Mouse (Mus musculus): ENCODE measurements around the gene Cd300ld.
"Not testable (repeated sequence)": the region's sequence is repeated elsewhere in the genome, so short reads cannot be mapped to it uniquely, and the experiment has no call there.

Gene Cd300ld

DNA sequence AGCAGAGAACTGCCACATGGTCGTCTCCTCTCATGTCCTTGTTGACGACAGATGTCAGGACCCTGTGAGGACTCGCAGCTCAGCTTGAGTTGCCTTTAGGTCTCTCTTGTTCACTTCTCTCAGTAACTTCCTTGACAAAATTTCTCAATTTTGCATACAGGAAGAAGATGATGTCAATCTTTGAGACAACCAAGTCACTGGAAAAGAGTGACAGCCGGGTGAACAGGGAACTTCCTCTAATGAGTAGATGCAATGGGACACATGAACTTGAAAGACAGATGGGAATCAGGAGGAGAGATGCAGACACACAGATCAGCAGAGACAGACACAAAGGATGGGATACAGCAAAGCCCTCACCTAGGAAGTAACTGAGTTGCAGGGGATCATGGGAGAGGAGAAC lies at the start of gene Cd300ld:
Cd300ld (minus strand) TSS at position 130 of the 400 bp plus-strand sequence.
- no peak for DNase-seq (ENCODE audit: inconsistent ontology term)

DNA sequence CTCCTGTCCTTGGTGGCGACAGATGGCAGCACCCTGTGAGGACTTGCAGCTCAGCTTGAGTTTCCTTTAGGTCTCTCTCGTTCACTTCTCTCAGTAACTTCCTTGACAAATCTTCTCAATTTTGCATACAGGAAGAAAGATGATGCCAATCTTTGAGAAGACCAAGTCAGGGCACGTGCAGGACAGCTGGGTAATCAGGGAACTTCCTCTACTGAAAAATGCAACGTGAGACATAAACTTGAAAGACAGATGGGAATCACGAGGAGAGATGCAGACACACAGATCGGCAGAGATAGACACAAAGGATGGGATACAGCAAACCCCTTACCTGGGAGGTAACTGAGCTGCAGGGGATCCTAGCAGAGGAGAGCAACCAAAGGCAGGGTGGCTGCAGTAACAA lies 47.9 kb upstream of the Cd300ld start, which contains the start of gene Cd300ld5:
Cd300ld5 (minus strand) TSS at position 101 of the 400 bp plus-strand sequence.
- not testable (repeated sequence) for DNase-seq (ENCODE audit: inconsistent ontology term)

DNA sequence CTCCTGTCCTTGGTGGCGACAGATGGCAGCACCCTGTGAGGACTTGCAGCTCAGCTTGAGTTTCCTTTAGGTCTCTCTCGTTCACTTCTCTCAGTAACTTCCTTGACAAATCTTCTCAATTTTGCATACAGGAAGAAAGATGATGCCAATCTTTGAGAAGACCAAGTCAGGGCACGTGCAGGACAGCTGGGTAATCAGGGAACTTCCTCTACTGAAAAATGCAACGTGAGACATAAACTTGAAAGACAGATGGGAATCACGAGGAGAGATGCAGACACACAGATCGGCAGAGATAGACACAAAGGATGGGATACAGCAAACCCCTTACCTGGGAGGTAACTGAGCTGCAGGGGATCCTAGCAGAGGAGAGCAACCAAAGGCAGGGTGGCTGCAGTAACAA lies 37.2 kb upstream of the Cd300ld start, which contains the start of gene Cd300ld4:
Cd300ld4 (minus strand) TSS at position 101 of the 400 bp plus-strand sequence.
- DNase-seq (ENCODE audit: inconsistent ontology term): not testable (repeated sequence)

DNA sequence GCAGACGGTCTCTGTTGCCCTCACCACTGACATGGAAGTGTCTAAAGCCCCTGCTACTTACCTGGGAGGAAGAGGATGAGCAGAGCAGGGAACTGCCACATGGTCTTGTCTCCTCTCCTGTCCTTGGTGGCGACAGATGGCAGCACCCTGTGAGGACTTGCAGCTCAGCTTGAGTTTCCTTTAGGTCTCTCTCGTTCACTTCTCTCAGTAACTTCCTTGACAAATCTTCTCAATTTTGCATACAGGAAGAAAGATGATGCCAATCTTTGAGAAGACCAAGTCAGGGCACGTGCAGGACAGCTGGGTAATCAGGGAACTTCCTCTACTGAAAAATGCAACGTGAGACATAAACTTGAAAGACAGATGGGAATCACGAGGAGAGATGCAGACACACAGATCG lies 26.4 kb upstream of the Cd300ld start, which contains the start of gene Cd300ld2:
Cd300ld2 (minus strand) TSS at position 101 of the 400 bp plus-strand sequence.
- not testable (repeated sequence) for DNase-seq (ENCODE audit: inconsistent ontology term)

DNA sequence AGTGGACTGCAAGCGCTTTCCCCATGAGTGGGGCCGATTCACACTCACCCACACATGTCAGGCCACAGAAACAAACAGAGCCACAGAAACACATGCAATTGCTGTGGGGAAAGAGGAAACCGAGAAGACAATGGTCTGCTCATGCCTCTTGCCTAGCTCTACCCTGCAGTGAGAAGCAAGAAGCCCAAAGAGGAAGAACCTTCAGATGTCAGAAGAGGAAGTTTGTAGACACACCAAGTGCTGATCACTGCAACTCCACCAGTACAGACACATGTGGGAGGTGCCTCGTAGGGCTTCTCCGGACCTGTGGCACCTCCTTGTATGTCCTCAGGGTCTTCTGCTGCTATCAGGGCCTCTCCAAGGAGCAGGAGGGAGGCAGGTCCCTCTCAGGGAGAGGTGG lies 14.3 kb upstream of the Cd300ld start:
- no peak for DNase-seq (ENCODE audit: inconsistent ontology term)

DNA sequence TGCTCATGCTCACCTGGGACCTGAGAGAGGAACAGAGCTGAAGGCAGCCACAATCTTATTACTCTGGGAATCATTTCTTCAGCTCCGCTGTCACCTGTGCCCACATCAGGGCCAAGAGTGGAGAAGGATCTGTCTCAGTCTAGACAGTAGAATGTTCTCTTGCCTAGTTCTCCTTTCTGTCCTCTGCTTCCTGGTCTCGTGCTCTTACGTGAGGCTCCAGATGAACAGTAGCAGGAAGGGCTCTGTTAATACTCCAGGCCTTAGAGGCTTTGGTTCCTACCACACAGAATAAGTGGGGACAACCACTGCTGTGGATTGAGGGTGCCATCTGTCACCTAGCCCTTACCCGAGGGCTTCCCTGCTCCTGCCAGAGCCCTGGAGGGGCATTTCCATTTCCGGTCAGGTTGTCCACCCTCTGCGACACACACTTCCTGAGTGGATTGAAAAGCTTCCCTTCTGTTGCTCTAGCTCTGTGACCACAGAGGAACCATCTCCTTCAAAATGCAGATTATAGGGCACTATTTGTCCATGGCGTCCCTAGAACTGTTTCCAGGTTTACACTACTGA lies 11.8 kb upstream of the Cd300ld start, which contains the start of gene Cd300c2:
Cd300c2 (minus strand) TSS at position 407 of the 567 bp plus-strand sequence.
- DNase-seq (ENCODE audit: inconsistent ontology term): no peak

DNA sequence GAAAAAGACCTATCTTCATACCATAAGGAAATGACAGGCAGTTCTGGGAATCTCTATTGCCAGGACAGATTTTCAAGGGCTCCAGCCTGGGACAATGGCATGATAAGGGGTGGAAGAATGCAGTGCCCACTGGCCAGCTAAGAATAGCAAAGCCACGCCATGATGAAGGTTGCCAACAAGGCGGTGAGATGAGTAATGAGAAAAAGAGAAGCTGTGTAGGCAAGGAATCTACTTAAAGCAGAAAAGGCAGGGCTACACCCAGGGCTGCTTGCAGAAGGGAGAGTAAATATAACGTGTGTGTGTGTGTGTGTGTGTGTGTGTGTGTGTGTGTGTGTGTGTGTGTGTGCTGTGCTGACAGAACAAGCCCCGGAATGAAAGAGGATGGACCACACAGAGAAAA lies 7.9 kb downstream of the Cd300ld start:
- peak; percentile 7 for DNase-seq (ENCODE audit: inconsistent ontology term)

DNA sequence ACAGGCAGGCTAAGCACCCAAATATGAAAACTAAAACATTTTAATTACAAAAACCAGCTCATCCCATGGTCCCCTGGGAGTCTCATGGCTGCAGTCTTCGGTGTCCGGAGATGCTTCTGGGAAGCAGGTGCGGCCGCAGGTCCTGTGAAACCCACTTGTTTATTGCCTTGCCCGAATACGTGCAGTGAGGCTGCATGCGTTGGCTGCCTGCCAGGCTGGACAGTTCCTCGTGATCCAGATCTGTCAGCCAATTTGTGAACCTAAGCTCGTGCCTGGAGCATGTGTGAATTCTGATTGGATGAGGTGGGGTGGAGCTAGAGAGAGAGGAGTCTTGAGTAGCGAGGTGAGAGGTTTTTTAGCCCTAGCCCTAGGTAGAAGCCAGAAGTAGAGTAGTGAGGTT lies 17.0 kb downstream of the Cd300ld start:
- no peak for DNase-seq (ENCODE audit: inconsistent ontology term)

DNA sequence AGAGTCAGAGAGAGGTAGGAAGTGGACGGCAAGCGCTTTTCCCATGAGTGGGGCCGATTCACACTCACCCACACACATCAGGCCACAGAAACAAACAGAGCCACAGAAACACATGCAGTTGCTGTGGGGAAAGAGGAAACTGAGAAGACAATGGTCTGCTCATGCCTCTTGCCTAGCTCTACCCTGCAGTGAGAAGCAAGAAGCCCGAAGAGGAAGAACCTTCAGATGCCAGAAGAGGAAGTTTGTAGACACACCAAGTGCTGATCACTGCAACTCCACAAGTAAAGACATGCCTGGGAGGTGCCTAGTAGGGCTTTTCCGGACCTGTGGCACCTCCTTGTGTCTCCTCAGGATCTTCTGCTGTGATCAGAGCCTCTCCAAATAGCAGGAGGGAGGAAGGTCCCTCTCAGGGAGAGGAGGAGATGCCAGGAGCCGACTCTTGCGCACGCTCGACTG lies 20.9 kb downstream of the Cd300ld start, which contains the start of gene Cd300c:
Cd300c (minus strand) TSS at position 406 of the 456 bp plus-strand sequence.
- no peak for DNase-seq (ENCODE audit: inconsistent ontology term)

DNA sequence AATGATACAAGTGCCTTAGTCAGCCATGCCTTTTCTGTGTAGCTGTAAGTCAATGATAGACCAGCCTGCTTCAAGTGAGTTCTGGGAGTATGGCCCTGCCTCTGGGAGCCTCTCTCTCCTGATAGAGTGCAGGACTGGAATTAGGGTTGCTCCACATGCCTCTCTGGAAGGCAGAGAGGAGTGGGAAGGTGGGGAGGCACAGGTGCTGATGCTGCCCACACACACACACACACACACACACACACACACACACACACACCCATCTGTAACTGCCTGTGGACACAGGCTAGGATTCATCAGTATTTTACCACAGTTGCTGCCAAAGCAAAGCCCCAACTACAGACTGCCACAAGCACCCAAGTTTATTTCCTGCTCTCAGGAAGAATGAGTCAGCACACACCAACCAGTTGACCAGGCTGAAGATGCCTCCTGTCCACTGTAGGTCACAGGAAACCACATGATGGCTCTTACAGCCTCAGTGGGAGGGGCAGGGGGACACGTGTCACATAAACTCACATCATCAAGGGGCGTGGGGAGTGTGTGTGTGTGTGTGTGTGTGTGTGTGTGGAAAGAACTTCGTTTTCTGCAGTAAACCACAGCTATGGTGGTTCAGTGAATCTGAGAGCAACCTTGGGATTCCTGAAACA lies 24.4 kb downstream of the Cd300ld start:
- peak; percentile 75 for DNase-seq (ENCODE audit: inconsistent ontology term)

DNA sequence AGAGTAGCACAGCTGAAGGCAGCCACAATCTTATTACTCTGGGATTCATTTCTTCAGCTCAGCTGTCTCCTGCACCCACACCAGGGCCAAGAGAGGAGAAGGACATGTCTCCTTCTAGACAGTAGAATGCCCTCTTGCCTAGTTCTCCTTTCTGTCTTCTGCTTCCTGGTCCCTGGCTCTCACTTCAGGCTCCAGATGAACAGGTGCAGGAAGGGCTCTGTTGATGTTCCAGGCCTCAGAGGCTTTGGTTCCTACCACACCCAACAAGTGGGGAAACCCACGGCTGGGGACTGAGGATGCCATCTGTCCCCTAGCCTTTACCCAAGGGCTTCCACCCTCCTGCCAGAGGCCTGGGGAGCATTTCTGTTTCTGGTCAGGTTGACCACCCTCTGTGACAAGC lies 29.4 kb downstream of the Cd300ld start:
- DNase-seq (ENCODE audit: inconsistent ontology term): no peak

DNA sequence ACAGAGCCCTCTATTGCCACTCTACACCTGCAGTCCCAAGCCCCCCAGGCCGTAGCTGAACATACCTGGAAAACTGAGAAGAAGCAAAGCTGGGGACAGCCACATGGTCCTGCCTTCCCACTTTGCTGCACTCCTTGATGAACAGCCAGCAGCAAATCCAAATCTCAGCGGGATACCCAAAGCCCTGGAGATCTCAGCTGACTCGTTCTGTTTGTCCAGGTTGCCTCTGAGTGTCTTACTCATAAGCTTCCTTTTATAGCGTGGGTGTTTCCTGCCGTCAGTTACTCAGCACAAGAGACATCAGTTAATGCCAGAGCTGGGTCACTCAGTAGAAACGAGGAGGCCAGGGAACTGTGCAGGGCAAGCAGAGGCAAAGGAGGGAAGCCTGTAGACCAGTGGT lies 55.6 kb downstream of the Cd300ld start, which contains the start of gene Cd300lb:
Cd300lb (minus strand) TSS at position 243 of the 400 bp plus-strand sequence.
- DNase-seq (ENCODE audit: inconsistent ontology term): peak; percentile 9

DNA sequence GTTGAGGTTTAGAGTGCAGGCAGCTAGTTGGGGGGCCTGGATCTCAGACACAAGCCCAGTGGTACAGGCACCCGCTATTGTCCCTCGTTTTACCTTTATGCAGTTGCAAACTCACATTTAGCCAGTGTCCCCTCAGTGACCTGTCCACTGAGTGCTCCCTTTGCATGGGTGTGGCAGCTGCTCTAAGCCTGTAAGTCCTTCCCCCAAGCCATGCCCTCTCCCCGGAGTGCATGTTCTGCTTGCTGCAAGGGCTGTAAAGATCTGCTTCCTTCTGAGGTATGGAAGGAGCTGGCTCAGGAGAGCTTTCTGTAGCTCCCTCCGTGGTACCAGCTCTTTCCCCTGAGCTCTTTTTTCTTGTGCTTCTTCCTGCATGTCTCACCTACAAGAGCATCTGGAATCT lies 56.1 kb downstream of the Cd300ld start:
- no peak for DNase-seq (ENCODE audit: inconsistent ontology term)
